Mouse (Mus musculus): ENCODE measurements around the gene Zfp472. TPM values are rescaled to one million over a fixed set of nuclear protein-coding genes. Genes with fewer than 3 reads are reported as not detected.
A peak's percentile ranks its signal among the peaks of the same experiment; 100 is the strongest.

Gene Zfp472
- 9.0 and 11.3 TPM in 2 replicates for polyA plus RNA-seq (2014; fragmentation: Nextera tagmentation; extraction: Ambion mirVana)

DNA sequence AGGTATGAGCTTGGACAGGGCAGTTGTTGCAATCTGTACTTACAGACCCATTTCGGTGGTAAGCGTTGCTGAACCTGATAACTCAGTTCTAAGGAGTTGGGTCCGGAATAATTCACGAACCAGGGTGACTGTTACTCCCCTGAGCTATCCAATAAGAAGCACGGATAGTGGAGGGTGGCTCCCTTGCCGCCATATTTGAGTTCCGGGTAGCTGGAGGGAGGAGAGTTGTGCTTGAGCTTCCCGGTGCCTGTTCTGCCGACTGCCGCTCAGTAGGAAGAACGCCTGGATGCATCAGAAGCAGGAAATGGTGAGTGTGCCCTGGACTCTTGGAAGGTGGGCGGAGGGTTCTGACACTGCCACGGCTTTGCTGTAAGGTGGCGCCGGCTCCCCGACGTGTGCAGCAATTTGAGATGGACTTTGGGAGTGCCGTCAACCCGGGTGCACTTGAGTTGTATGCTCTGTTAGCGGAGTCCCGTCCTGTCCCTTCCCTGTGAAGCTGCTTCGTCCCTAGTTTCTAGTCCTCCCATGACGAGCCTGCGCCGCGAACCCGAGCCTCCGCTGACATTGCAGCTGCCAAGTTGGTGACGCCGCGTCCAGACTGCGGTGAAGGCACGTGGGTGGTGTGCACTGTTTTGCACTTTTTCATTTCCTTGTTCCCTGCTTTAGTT lies at the start of gene Zfp472:
Gene Zfp472, plus strand, starts transcription at position 192 of the 668 bp plus-strand sequence.
- ATAC-seq (ENCODE audit: low read depth) = peak; percentile 100
- DNase-seq (ENCODE audit: low spot score) = peak; percentile 96
- H3K27ac ChIP-seq (replicated peaks; ENCODE audit: low read depth, low read length) = peak within 1 kb of the TSS; percentile 93
- H3K4me3 ChIP-seq (ENCODE audit: low read depth, low read length) = peak within 1 kb of the TSS; percentile 89
- no peaks in the 10 kb centered on the region for H3K36me3 ChIP-seq (ENCODE audit: control insufficient read depth, insufficient read depth, low read length)
- peak within 1 kb of the TSS; percentile 88 for H3K4me2 ChIP-seq (ENCODE audit: low read depth, low read length)
- WGBS = under 1% methylated on average over 33 of the region's 33 CpGs
- H3K27me3 ChIP-seq (replicated peaks; ENCODE audit: control insufficient read depth, insufficient read depth, low read length) = no peaks in the 10 kb centered on the region
- peaks cover 11% of the 10 kb centered on the region for H3K4me1 ChIP-seq (ENCODE audit: control insufficient read depth, insufficient read depth, low read length)
- H3K9ac ChIP-seq (ENCODE audit: low read depth, low read length) = peak within 1 kb of the TSS; percentile 79
- H3K9me3 ChIP-seq (ENCODE audit: control insufficient read depth, low read length) = no peaks in the 10 kb centered on the region

DNA sequence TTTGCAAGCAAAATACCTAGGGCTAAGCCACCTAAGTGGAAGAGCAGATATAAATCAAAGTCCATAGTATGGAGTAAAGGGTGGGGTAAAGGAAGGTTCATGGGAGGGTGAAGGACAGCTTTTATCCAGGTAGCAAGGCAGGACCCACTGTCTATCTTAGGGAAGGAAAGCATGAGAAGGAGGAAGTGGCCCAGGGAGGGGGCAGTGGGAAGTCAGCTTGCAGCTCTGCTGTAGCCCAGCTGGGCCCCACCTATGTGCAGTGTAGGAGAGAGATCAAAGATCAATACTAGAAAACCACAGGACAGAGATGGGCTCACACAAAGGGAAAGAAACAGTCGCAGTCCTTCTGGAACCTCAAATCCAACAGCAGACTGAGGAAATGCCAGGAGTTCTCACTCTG lies 49.5 kb upstream of the Zfp472 start:
- no peaks in the 10 kb centered on the region for H3K4me1 ChIP-seq (ENCODE audit: control insufficient read depth, insufficient read depth, low read length)
- H3K4me2 ChIP-seq (ENCODE audit: low read depth, low read length) = no peak overlapping the region
- DNase-seq (ENCODE audit: low spot score) (no peak), ATAC-seq (ENCODE audit: low read depth) (no peak)
- no peaks in the 10 kb centered on the region for H3K36me3 ChIP-seq (ENCODE audit: control insufficient read depth, insufficient read depth, low read length)
- H3K27ac ChIP-seq (replicated peaks; ENCODE audit: low read depth, low read length) = no peak overlapping the region
- H3K27me3 ChIP-seq (replicated peaks; ENCODE audit: control insufficient read depth, insufficient read depth, low read length) = no peaks in the 10 kb centered on the region
- 73% methylated on average over 1 of the region's 1 CpGs for WGBS
- H3K4me3 ChIP-seq (ENCODE audit: low read depth, low read length) = no peak overlapping the region
- H3K9ac ChIP-seq (ENCODE audit: low read depth, low read length) = no peak overlapping the region
- peaks cover 4% of the 10 kb centered on the region; the same call in 1 of the 2 replicates for H3K9me3 ChIP-seq (ENCODE audit: control insufficient read depth, low read length)

DNA sequence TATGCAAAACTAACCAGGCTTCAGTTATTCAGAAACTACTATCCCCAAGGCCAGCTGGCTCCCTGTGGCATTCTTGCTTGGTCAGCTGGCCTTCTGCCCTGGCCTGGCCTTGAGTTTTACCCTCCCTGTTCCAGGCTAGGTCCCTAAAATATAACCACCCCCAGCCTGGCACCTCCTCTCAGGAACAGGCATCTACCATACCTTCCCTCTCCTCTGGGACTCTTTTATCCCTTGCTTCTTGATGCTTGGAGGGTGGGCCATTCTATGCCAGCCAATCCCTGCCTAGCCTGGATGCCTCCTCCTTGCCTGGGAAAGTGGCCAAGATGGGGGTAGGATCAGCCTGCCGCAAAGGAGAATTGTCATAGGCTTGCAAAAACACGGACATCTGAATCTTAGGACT lies 48.5 kb upstream of the Zfp472 start, which contains the start of gene Cyp4f14:
Gene Cyp4f14, minus strand, starts transcription at position 212 of the 400 bp plus-strand sequence.
- DNase-seq (ENCODE audit: low spot score) = no peak
- Histone ChIP-seq H3K4me2 (ENCODE audit: low read depth, low read length) (no peak within 1 kb of the TSS), H3K9me3 (ENCODE audit: control insufficient read depth, low read length) (peaks cover 11% of the 10 kb centered on the region; the same call in 1 of the 2 replicates), H3K4me1 (ENCODE audit: control insufficient read depth, insufficient read depth, low read length) (no peaks in the 10 kb centered on the region), H3K36me3 (ENCODE audit: control insufficient read depth, insufficient read depth, low read length) (no peaks in the 10 kb centered on the region), H3K27me3 (replicated peaks; ENCODE audit: control insufficient read depth, insufficient read depth, low read length) (no peaks in the 10 kb centered on the region), H3K9ac (ENCODE audit: low read depth, low read length) (no peak within 1 kb of the TSS), H3K27ac (replicated peaks; ENCODE audit: low read depth, low read length) (no peak within 1 kb of the TSS), H3K4me3 (ENCODE audit: low read depth, low read length) (no peak within 1 kb of the TSS)
- 50% methylated on average over 2 of the region's 2 CpGs for WGBS
- ATAC-seq (ENCODE audit: low read depth) = no peak

DNA sequence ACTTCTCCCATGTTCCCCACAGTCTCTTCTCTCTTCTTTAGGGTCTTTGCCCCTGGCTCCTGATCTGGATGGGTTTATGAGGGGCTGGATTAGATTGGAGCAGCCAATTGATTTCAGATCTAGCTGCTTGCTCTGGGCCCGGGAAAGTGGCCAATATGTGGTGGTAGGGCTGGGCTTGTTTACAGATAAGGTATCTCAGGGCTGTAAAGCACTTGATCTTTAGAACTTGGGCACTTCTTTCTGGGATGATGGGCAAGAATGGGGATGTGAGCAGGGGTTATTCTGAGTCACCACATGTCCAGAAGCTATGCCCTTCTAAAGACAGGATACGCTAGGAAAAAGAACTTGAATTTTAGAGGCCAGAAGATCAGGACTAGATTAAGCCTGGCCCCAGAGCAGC lies 46.5 kb upstream of the Zfp472 start:
- H3K27me3 ChIP-seq (replicated peaks; ENCODE audit: control insufficient read depth, insufficient read depth, low read length) = no peaks in the 10 kb centered on the region
- H3K27ac ChIP-seq (replicated peaks; ENCODE audit: low read depth, low read length) = no peak overlapping the region
- peaks cover 11% of the 10 kb centered on the region; the same call in 1 of the 2 replicates for H3K9me3 ChIP-seq (ENCODE audit: control insufficient read depth, low read length)
- no peaks in the 10 kb centered on the region for H3K36me3 ChIP-seq (ENCODE audit: control insufficient read depth, insufficient read depth, low read length)
- DNase-seq (ENCODE audit: low spot score) (no peak), ATAC-seq (ENCODE audit: low read depth) (no peak)
- no peak overlapping the region for H3K9ac ChIP-seq (ENCODE audit: low read depth, low read length)
- no peak overlapping the region for H3K4me3 ChIP-seq (ENCODE audit: low read depth, low read length)
- no peak overlapping the region for H3K4me2 ChIP-seq (ENCODE audit: low read depth, low read length)
- WGBS = 71% methylated on average over 2 of the region's 2 CpGs
- H3K4me1 ChIP-seq (ENCODE audit: control insufficient read depth, insufficient read depth, low read length) = no peaks in the 10 kb centered on the region

DNA sequence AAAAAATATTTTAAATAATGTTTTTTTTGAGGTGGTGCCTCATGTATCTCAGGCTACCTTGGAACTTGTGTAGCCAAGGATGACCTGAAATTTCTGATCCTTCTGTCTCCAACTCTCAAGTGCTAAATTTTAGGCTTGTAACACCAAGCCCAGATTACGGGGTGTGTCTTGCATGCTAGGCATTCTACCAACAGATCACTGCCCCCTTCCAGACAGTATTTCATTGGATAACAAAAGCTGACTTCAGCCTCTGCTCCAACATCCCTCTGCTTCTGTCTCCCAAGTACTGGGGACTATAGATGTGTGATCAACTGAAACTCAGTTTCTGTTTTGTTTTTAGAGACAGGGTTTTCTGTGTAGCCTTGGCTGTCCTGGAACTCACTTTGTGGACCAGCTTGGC lies 41.9 kb upstream of the Zfp472 start:
- DNase-seq (ENCODE audit: low spot score) = no peak
- H3K9ac ChIP-seq (ENCODE audit: low read depth, low read length) = no peak overlapping the region
- no peaks in the 10 kb centered on the region for H3K36me3 ChIP-seq (ENCODE audit: control insufficient read depth, insufficient read depth, low read length)
- H3K4me2 ChIP-seq (ENCODE audit: low read depth, low read length) = no peak overlapping the region
- WGBS = 90% methylated on average over 1 of the region's 1 CpGs
- no peak overlapping the region for H3K27ac ChIP-seq (replicated peaks; ENCODE audit: low read depth, low read length)
- H3K27me3 ChIP-seq (replicated peaks; ENCODE audit: control insufficient read depth, insufficient read depth, low read length) = no peaks in the 10 kb centered on the region
- H3K9me3 ChIP-seq (ENCODE audit: control insufficient read depth, low read length) = peaks cover 11% of the 10 kb centered on the region; the same call in 1 of the 2 replicates
- no peak overlapping the region for H3K4me3 ChIP-seq (ENCODE audit: low read depth, low read length)
- no peaks in the 10 kb centered on the region for H3K4me1 ChIP-seq (ENCODE audit: control insufficient read depth, insufficient read depth, low read length)
- no peak for ATAC-seq (ENCODE audit: low read depth)

DNA sequence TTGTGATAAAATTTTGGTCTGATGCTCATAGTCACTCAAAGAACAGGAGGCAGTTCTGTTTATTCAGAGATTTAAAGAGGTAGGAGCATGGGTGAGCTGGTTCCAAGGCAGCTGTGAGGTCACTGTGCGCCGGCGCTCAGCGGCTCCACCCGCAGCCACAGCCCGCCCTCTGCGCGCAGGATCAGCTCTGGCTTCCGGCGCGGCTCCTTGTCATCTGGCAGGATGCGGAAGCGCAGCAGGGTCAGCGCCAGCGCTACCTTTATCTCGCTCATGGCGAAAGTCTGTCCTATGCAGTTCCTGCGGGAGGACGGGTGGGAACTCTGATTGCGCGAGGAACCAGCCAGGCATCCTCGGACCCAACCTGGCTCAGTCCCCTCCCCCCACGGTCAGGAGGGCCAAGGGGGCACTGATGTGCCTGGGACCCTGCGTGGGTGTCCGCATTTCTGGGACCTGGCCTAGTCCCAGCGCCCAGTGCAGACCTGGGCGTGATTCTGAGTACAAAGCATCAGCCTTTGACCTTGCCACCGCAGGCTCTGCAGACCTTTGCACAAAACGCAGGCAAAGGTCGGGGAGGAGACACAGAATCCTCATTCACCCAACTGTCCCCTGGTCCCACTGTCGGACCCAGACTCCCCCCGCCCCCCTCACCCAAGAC lies 40.8 kb upstream of the Zfp472 start:
- Histone ChIP-seq H3K9ac (ENCODE audit: low read depth, low read length) (peak overlapping the region; percentile 63), H3K9me3 (ENCODE audit: control insufficient read depth, low read length) (peaks cover 11% of the 10 kb centered on the region; the same call in 1 of the 2 replicates), H3K4me3 (ENCODE audit: low read depth, low read length) (peak overlapping the region; percentile 45), H3K4me1 (ENCODE audit: control insufficient read depth, insufficient read depth, low read length) (no peaks in the 10 kb centered on the region), H3K27ac (replicated peaks; ENCODE audit: low read depth, low read length) (no peak overlapping the region; the same call in 1 of the 2 replicates), H3K4me2 (ENCODE audit: low read depth, low read length) (peak overlapping the region; percentile 76), H3K36me3 (ENCODE audit: control insufficient read depth, insufficient read depth, low read length) (no peaks in the 10 kb centered on the region), H3K27me3 (replicated peaks; ENCODE audit: control insufficient read depth, insufficient read depth, low read length) (no peaks in the 10 kb centered on the region)
- ATAC-seq (ENCODE audit: low read depth) (peak; percentile 98), DNase-seq (ENCODE audit: low spot score) (peak; percentile 88)
- 20% methylated on average over 29 of the region's 32 CpGs for WGBS

DNA sequence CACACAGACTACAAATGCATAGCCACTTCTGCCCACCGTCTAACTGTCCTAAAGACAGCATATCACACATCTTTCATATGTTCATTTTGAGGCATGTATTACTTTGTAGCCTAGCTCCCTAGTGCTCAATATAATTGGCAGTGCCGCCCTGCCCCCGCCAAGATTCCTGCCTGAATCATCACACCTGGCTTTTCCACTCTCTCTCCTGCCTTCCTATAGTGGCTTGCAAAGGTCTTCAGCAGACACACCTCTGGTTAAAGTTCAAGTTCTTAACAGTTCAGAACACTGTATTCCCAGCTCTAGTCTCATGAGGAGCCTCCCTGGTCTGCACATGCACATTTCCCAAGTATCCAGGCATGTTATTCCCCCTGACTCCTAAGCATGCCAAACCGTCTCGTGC lies 37.8 kb upstream of the Zfp472 start:
- H3K27me3 ChIP-seq (replicated peaks; ENCODE audit: control insufficient read depth, insufficient read depth, low read length) = no peaks in the 10 kb centered on the region
- H3K36me3 ChIP-seq (ENCODE audit: control insufficient read depth, insufficient read depth, low read length) = no peaks in the 10 kb centered on the region
- no peaks in the 10 kb centered on the region for H3K9me3 ChIP-seq (ENCODE audit: control insufficient read depth, low read length)
- ATAC-seq (ENCODE audit: low read depth) = no peak
- no peak overlapping the region for H3K4me3 ChIP-seq (ENCODE audit: low read depth, low read length)
- H3K27ac ChIP-seq (replicated peaks; ENCODE audit: low read depth, low read length) = no peak overlapping the region
- no peak for DNase-seq (ENCODE audit: low spot score)
- H3K4me1 ChIP-seq (ENCODE audit: control insufficient read depth, insufficient read depth, low read length) = no peaks in the 10 kb centered on the region
- H3K9ac ChIP-seq (ENCODE audit: low read depth, low read length) = no peak overlapping the region
- WGBS = 76% methylated on average over 4 of the region's 5 CpGs
- H3K4me2 ChIP-seq (ENCODE audit: low read depth, low read length) = no peak overlapping the region

DNA sequence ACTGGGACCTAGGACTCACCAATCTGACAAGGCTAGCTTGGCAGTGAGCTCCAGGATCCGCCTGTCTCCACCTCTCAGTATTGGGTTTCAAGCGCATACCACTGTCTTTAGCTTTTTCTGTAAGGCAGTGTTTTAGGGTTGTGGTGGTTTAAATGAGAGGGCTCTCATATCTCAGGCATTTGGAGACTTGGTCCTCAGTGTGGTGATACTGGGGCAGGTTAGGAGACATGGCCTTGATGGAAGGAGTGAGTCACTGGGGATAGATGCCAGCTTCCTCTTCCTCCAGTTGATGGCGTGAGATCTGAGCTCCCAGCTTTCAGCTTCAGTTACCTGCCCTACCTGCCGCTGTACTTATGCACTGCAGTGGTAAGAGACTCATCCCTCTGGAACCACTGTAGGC lies 25.8 kb upstream of the Zfp472 start:
- 74% methylated on average over 4 of the region's 4 CpGs for WGBS
- no peaks in the 10 kb centered on the region for H3K9me3 ChIP-seq (ENCODE audit: control insufficient read depth, low read length)
- H3K27me3 ChIP-seq (replicated peaks; ENCODE audit: control insufficient read depth, insufficient read depth, low read length) = no peaks in the 10 kb centered on the region
- no peaks in the 10 kb centered on the region for H3K4me1 ChIP-seq (ENCODE audit: control insufficient read depth, insufficient read depth, low read length)
- H3K27ac ChIP-seq (replicated peaks; ENCODE audit: low read depth, low read length) = no peak overlapping the region
- DNase-seq (ENCODE audit: low spot score) = no peak
- ATAC-seq (ENCODE audit: low read depth) = no peak
- no peaks in the 10 kb centered on the region for H3K36me3 ChIP-seq (ENCODE audit: control insufficient read depth, insufficient read depth, low read length)
- H3K4me3 ChIP-seq (ENCODE audit: low read depth, low read length) = no peak overlapping the region
- H3K9ac ChIP-seq (ENCODE audit: low read depth, low read length) = no peak overlapping the region
- H3K4me2 ChIP-seq (ENCODE audit: low read depth, low read length) = no peak overlapping the region

Data from embryonic facial prominence, embryonic 14.5 days (tissue).